In genomic region chr14:55301996-55302395, GRCm38 (mm10) we compare ENCODE assay signal across 25 mouse cellular contexts.
DNase-seq lines count a peak whose midpoint lies in the region; ATAC-seq and TF ChIP-seq lines count a peak whose summit lies in the region.
"Had no signal": no experiment of that assay in that cellular context is flagged by ENCODE, and none has a peak within 500 bp of the region (broad histone marks: within the 10 kb centered on the region; RNA-seq: fewer than 3 reads in every experiment).

No protein-coding gene starts in this region.

- no peak overlapping the region for H3K4me3 ChIP-seq in lung, adult 2 months (replicated peaks; ENCODE audit: extremely low read depth, low read depth, low read length)
- H3K4me3 ChIP-seq in neural tube, embryonic 15.5 days (replicated peaks), result no peak overlapping the region
- H3K4me3 ChIP-seq: embryonic facial prominence, embryonic 13.5 days; forebrain, embryonic 10.5 days; forebrain, embryonic 13.5 days; heart, embryonic 13.5 days had no signal

- peak; percentile 30 for DNase-seq in heart, adult 8-10 months (ENCODE audit: low spot score)
- DNase-seq in heart, adult 11 months, result no peak
- peak; percentile 10 for DNase-seq in lung, postnatal 10 days
- DNase-seq in lung, adult 2 months, result no peak
- DNase-seq in lung, postnatal 25 days (ENCODE audit: low spot score), result peak; percentile 9
- DNase-seq: adrenal gland, postnatal 14 days; cerebellum, adult 11 months; cerebellum, adult 2 months; cerebellum, adult 9-11 months; cerebellum, postnatal 25 days; gastrocnemius, postnatal 10 days; gastrocnemius, postnatal 36 days; heart, postnatal 4 days had no signal

- 28% methylated on average over 2 of the region's 2 CpGs for WGBS in lung, adult 2 months
- WGBS in neural tube, embryonic 15.5 days, result 16% methylated on average over 2 of the region's 2 CpGs

- no peaks in the 10 kb centered on the region for H3K27me3 ChIP-seq in neural tube, embryonic 15.5 days (replicated peaks)
- H3K27me3 ChIP-seq: embryonic facial prominence, embryonic 13.5 days; forebrain, embryonic 13.5 days; heart, embryonic 13.5 days had no signal

- no peak overlapping the region for H3K27ac ChIP-seq in neural tube, embryonic 15.5 days (replicated peaks)
- H3K27ac ChIP-seq: embryonic facial prominence, embryonic 13.5 days; forebrain, embryonic 10.5 days; forebrain, embryonic 13.5 days; heart, embryonic 13.5 days; hindbrain, embryonic 14.5 days; hindbrain, postnatal 0 days had no signal

- no peaks in the 10 kb centered on the region; the same call in 1 of the 2 replicates for H3K4me1 ChIP-seq in lung, adult 2 months (ENCODE audit: control insufficient read depth, insufficient read depth, low read length)
- H3K4me1 ChIP-seq in neural tube, embryonic 15.5 days, result no peaks in the 10 kb centered on the region
- H3K4me1 ChIP-seq: embryonic facial prominence, embryonic 13.5 days; forebrain, embryonic 13.5 days had no signal

- H3K9me3 ChIP-seq in neural tube, embryonic 15.5 days (replicated peaks), result no peaks in the 10 kb centered on the region
- H3K9me3 ChIP-seq: embryonic facial prominence, embryonic 13.5 days; forebrain, embryonic 10.5 days; forebrain, embryonic 13.5 days; heart, embryonic 13.5 days had no signal

- TF ChIP-seq CTCF in lung, adult 2 months (IDR thresholded peaks at IDR 0.05; ENCODE audit: insufficient read depth, low read length), result no peak

- no peak overlapping the region for H3K9ac ChIP-seq in neural tube, embryonic 15.5 days (replicated peaks)
- H3K9ac ChIP-seq: embryonic facial prominence, embryonic 13.5 days; forebrain, embryonic 13.5 days; heart, embryonic 13.5 days; hindbrain, embryonic 14.5 days had no signal

- H3K36me3 ChIP-seq in neural tube, embryonic 15.5 days, result no peaks in the 10 kb centered on the region
- H3K36me3 ChIP-seq: embryonic facial prominence, embryonic 13.5 days; forebrain, embryonic 10.5 days; heart, embryonic 13.5 days had no signal

- no peak for ATAC-seq in neural tube, embryonic 15.5 days (ENCODE audit: low FRiP score)
- ATAC-seq: CD4-positive, CD25-positive, alpha-beta regulatory T cell, adult 4 months; forebrain, embryonic 13.5 days; forebrain, embryonic 16.5 days; hindbrain, postnatal 0 days; inflammation-experienced regulatory T-cells, adult 6 months; intestine, embryonic 16.5 days; Patski had no signal

- no peak for TF ChIP-seq POLR2A in lung, adult 2 months (IDR thresholded peaks at IDR 0.05; ENCODE audit: borderline replicate concordance, extremely low read depth, low read depth, low read length)

- no peak overlapping the region for H3K4me2 ChIP-seq in neural tube, embryonic 15.5 days
- H3K4me2 ChIP-seq: embryonic facial prominence, embryonic 13.5 days; forebrain, embryonic 13.5 days; heart, embryonic 13.5 days; hindbrain, embryonic 14.5 days had no signal

Comparison
In these comparisons a context has a peak if more than half of its experiments do, and no peak if none do; other contexts are left out.
1. DNase-seq: peak in heart, adult 8-10 months (single experiment), lung, postnatal 10 days (single experiment) and lung, postnatal 25 days (single experiment); none in heart, adult 11 months (single experiment) and lung, adult 2 months (single experiment).